Mouse (Mus musculus): Measurements from ENCODE around the gene Lsg1. TPM values are rescaled to one million over a fixed set of nuclear protein-coding genes. Genes with fewer than 3 reads are reported as not detected.

Gene Lsg1
- polyA plus RNA-seq, 1 experiment = 11.9 TPM

GRCm38 (mm10) chr16:30623645-30624044, 36.3 kb upstream of the Lsg1 start:
- no peak for TF ChIP-seq CTCF (IDR thresholded peaks at IDR 0.05; ENCODE audit: control insufficient read depth, insufficient read depth, insufficient replicate concordance, low read depth, low read length)
- TF ChIP-seq POLR2A (IDR thresholded peaks at IDR 0.05; ENCODE audit: control insufficient read depth, low read depth, low read length) = no peak
- H3K27ac ChIP-seq (ENCODE audit: control insufficient read depth, insufficient read depth, low read depth, low read length) = no peak overlapping the region
- no peaks in the 10 kb centered on the region for H3K36me3 ChIP-seq (ENCODE audit: control insufficient read depth, insufficient read depth, low read length)

GRCm38 (mm10) chr16:30616281-30616680, 28.9 kb upstream of the Lsg1 start:
- H3K27ac ChIP-seq (ENCODE audit: control insufficient read depth, insufficient read depth, low read depth, low read length) = no peak overlapping the region
- TF ChIP-seq POLR2A (IDR thresholded peaks at IDR 0.05; ENCODE audit: control insufficient read depth, low read depth, low read length) (no peak), CTCF (IDR thresholded peaks at IDR 0.05; ENCODE audit: control insufficient read depth, insufficient read depth, insufficient replicate concordance, low read depth, low read length) (no peak)

More at GRCm38 (mm10) chr16:30623645-30624044, 36.3 kb upstream of the Lsg1 start:
- no peaks in the 10 kb centered on the region for H3K4me1 ChIP-seq (ENCODE audit: control insufficient read depth, insufficient read depth, low read length)
- H3K27me3 ChIP-seq (ENCODE audit: control insufficient read depth, insufficient read depth, low read length) = no peaks in the 10 kb centered on the region
- no peak overlapping the region for H3K4me3 ChIP-seq (ENCODE audit: control insufficient read depth, low read depth, low read length)

GRCm38 (mm10) chr16:30614705-30615317, 27.4 kb upstream of the Lsg1 start:
- H3K36me3 ChIP-seq (ENCODE audit: control insufficient read depth, insufficient read depth, low read length) = no peaks in the 10 kb centered on the region
- TF ChIP-seq CTCF (IDR thresholded peaks at IDR 0.05; ENCODE audit: control insufficient read depth, insufficient read depth, insufficient replicate concordance, low read depth, low read length) (no peak), POLR2A (IDR thresholded peaks at IDR 0.05; ENCODE audit: control insufficient read depth, low read depth, low read length) (no peak)
- H3K4me1 ChIP-seq (ENCODE audit: control insufficient read depth, insufficient read depth, low read length) = no peaks in the 10 kb centered on the region
- no peaks in the 10 kb centered on the region for H3K27me3 ChIP-seq (ENCODE audit: control insufficient read depth, insufficient read depth, low read length)
- no peak overlapping the region for H3K27ac ChIP-seq (ENCODE audit: control insufficient read depth, insufficient read depth, low read depth, low read length)
- H3K4me3 ChIP-seq (ENCODE audit: control insufficient read depth, low read depth, low read length) = no peak overlapping the region

More at GRCm38 (mm10) chr16:30616281-30616680, 28.9 kb upstream of the Lsg1 start:
- Histone ChIP-seq H3K4me3 (ENCODE audit: control insufficient read depth, low read depth, low read length) (no peak overlapping the region), H3K4me1 (ENCODE audit: control insufficient read depth, insufficient read depth, low read length) (no peaks in the 10 kb centered on the region), H3K36me3 (ENCODE audit: control insufficient read depth, insufficient read depth, low read length) (no peaks in the 10 kb centered on the region), H3K27me3 (ENCODE audit: control insufficient read depth, insufficient read depth, low read length) (no peaks in the 10 kb centered on the region)

GRCm38 (mm10) chr16:30614122-30614521, 26.7 kb upstream of the Lsg1 start:
- no peak overlapping the region for H3K27ac ChIP-seq (ENCODE audit: control insufficient read depth, insufficient read depth, low read depth, low read length)
- H3K4me3 ChIP-seq (ENCODE audit: control insufficient read depth, low read depth, low read length) = no peak overlapping the region
- H3K36me3 ChIP-seq (ENCODE audit: control insufficient read depth, insufficient read depth, low read length) = no peaks in the 10 kb centered on the region
- no peaks in the 10 kb centered on the region for H3K4me1 ChIP-seq (ENCODE audit: control insufficient read depth, insufficient read depth, low read length)
- no peaks in the 10 kb centered on the region for H3K27me3 ChIP-seq (ENCODE audit: control insufficient read depth, insufficient read depth, low read length)
- TF ChIP-seq CTCF (IDR thresholded peaks at IDR 0.05; ENCODE audit: control insufficient read depth, insufficient read depth, insufficient replicate concordance, low read depth, low read length) = no peak
- TF ChIP-seq POLR2A (IDR thresholded peaks at IDR 0.05; ENCODE audit: control insufficient read depth, low read depth, low read length) = no peak

GRCm38 (mm10) chr16:30613122-30613521, 25.7 kb upstream of the Lsg1 start:
- TF ChIP-seq CTCF (IDR thresholded peaks at IDR 0.05; ENCODE audit: control insufficient read depth, insufficient read depth, insufficient replicate concordance, low read depth, low read length) = no peak
- TF ChIP-seq POLR2A (IDR thresholded peaks at IDR 0.05; ENCODE audit: control insufficient read depth, low read depth, low read length) = no peak
- no peak overlapping the region for H3K4me3 ChIP-seq (ENCODE audit: control insufficient read depth, low read depth, low read length)
- no peaks in the 10 kb centered on the region for H3K36me3 ChIP-seq (ENCODE audit: control insufficient read depth, insufficient read depth, low read length)
- no peak overlapping the region for H3K27ac ChIP-seq (ENCODE audit: control insufficient read depth, insufficient read depth, low read depth, low read length)
- no peaks in the 10 kb centered on the region for H3K27me3 ChIP-seq (ENCODE audit: control insufficient read depth, insufficient read depth, low read length)
- H3K4me1 ChIP-seq (ENCODE audit: control insufficient read depth, insufficient read depth, low read length) = no peaks in the 10 kb centered on the region

GRCm38 (mm10) chr16:30611331-30611730, 23.9 kb upstream of the Lsg1 start:
- Histone ChIP-seq H3K27ac (ENCODE audit: control insufficient read depth, insufficient read depth, low read depth, low read length) (no peak overlapping the region), H3K4me3 (ENCODE audit: control insufficient read depth, low read depth, low read length) (no peak overlapping the region), H3K4me1 (ENCODE audit: control insufficient read depth, insufficient read depth, low read length) (no peaks in the 10 kb centered on the region), H3K36me3 (ENCODE audit: control insufficient read depth, insufficient read depth, low read length) (no peaks in the 10 kb centered on the region), H3K27me3 (ENCODE audit: control insufficient read depth, insufficient read depth, low read length) (no peaks in the 10 kb centered on the region)
- TF ChIP-seq CTCF (IDR thresholded peaks at IDR 0.05; ENCODE audit: control insufficient read depth, insufficient read depth, insufficient replicate concordance, low read depth, low read length) (no peak), POLR2A (IDR thresholded peaks at IDR 0.05; ENCODE audit: control insufficient read depth, low read depth, low read length) (no peak)

GRCm38 (mm10) chr16:30607868-30608267, 20.5 kb upstream of the Lsg1 start:
- H3K27me3 ChIP-seq (ENCODE audit: control insufficient read depth, insufficient read depth, low read length) = no peaks in the 10 kb centered on the region
- TF ChIP-seq POLR2A (IDR thresholded peaks at IDR 0.05; ENCODE audit: control insufficient read depth, low read depth, low read length) (no peak), CTCF (IDR thresholded peaks at IDR 0.05; ENCODE audit: control insufficient read depth, insufficient read depth, insufficient replicate concordance, low read depth, low read length) (no peak)
- H3K4me3 ChIP-seq (ENCODE audit: control insufficient read depth, low read depth, low read length) = no peak overlapping the region
- no peak overlapping the region for H3K27ac ChIP-seq (ENCODE audit: control insufficient read depth, insufficient read depth, low read depth, low read length)
- H3K4me1 ChIP-seq (ENCODE audit: control insufficient read depth, insufficient read depth, low read length) = no peaks in the 10 kb centered on the region
- no peaks in the 10 kb centered on the region for H3K36me3 ChIP-seq (ENCODE audit: control insufficient read depth, insufficient read depth, low read length)
